Mouse (Mus musculus): ENCODE results near the gene Tor2a. TPM values are rescaled to one million over a fixed set of nuclear protein-coding genes. Genes with fewer than 3 reads are reported as not detected.

Tor2a gene
- polyA plus RNA-seq, 1 experiment from 2014 or later = 55.9 TPM

DNA sequence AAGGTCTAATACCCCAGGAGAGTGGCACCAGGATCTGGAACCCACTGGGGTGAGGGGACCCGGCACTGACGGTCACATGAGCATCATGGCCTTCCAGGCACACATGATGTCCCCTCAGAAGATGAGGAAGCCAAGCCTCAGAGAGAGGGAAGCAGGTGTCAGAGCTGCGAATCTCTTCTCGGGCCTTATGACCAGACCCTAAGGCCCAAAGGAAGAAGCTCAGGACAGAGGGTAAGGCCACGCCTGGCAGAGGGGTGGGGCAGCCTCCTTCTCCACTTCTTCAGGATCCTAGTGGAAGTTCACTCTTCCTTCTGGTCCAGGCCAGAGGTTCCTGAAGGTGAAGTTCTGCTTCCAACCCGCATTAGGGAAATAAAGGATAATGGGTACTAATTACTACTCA is 24.3 kb upstream of the Tor2a start:
- no peak overlapping the region for H3K27ac ChIP-seq
- WGBS = 70% methylated on average over 6 of the region's 6 CpGs

DNA sequence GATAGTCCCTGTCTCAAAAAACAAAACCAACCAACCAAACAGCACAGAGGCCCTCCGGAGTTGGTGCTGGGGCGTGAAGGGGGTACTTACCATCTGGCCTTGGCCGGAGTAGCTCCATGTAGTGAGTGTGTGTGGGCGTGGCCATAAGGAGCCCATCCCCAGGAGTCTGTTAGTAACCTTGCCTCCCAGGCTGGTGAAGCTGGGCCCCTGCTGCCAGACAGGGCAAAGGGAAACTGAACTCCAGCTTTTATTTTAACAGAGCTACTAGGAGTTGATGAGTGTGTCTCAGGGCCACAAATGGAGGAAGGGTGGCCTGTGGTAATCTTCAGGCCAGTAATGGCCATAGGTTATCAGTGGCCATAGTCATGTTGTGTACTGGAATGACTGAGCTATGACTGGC is 22.6 kb upstream of the Tor2a start:
- no peak for ATAC-seq (ENCODE audit: low FRiP score)
- Histone ChIP-seq H3K27me3 (no peaks in the 10 kb centered on the region; the same call in 1 of the 2 replicates), H3K9ac (no peak overlapping the region), H3K4me3 (no peak overlapping the region), H3K4me1 (peaks cover 22% of the 10 kb centered on the region), H3K9me3 (replicated peaks) (no peaks in the 10 kb centered on the region), H3K27ac (no peak overlapping the region), H3K36me3 (no peaks in the 10 kb centered on the region), H3K4me2 (replicated peaks) (no peak overlapping the region)
- 48% methylated on average over 4 of the region's 4 CpGs for WGBS

More for the DNA sequence above, 24.3 kb upstream of the Tor2a start:
- Histone ChIP-seq H3K4me3 (no peak overlapping the region), H3K9ac (no peak overlapping the region), H3K4me1 (peaks cover 23% of the 10 kb centered on the region), H3K36me3 (no peaks in the 10 kb centered on the region), H3K9me3 (replicated peaks) (no peaks in the 10 kb centered on the region), H3K27me3 (no peaks in the 10 kb centered on the region), H3K4me2 (replicated peaks) (no peak overlapping the region)
- no peak for ATAC-seq (ENCODE audit: low FRiP score)

DNA sequence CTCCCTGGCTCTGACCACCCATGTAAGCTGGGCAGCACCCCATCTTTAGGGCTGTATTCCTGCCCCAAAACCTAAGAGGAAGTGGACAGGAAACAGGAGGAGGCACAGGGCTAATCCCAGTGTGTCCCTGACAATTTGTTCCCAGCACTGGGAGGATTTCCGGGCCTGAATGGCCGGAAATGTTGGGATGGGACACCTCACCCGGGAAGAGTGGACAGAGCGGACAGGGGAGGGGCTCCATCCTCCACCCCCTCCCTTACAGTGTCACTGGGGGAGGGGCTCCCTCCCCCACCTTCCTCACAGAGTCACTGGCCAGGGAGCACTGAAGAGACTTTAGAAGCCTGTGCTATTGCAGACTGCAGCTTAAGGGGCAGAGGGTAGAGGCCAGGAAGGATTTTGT is 22.1 kb upstream of the Tor2a start:
- no peak overlapping the region for H3K4me3 ChIP-seq
- no peaks in the 10 kb centered on the region; the same call in 1 of the 2 replicates for H3K27me3 ChIP-seq
- H3K9me3 ChIP-seq (replicated peaks) = no peaks in the 10 kb centered on the region
- no peak for ATAC-seq (ENCODE audit: low FRiP score)
- H3K4me1 ChIP-seq = peaks cover 18% of the 10 kb centered on the region
- H3K27ac ChIP-seq = no peak overlapping the region
- no peak overlapping the region for H3K4me2 ChIP-seq (replicated peaks)
- no peaks in the 10 kb centered on the region for H3K36me3 ChIP-seq
- 51% methylated on average over 4 of the region's 4 CpGs for WGBS
- H3K9ac ChIP-seq = no peak overlapping the region

DNA sequence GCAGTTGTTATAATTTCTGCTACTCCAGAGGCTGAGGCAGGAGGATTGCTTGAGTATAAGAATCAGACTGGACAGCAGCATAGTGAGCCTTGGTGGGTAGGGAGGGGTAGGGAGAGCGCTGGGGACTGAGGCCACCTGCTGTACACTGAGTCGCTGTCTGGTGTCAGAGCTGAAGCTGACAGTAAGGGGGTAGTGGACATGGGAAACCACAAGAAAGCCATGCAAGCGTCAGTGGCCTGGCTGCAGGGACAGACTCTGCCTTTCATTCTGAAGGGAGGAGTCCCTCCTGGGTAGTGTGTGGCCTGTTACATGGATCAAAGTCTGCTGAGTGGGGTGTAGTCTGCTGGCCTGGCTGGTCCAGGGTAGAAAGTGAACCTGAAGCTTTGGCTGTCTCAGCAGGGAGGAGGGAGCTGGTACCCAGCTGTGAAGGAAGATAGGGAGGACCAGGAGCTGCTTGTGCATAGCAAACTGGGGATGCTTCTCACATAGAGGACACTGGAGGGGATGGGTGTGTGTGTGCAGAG is 20.7 kb upstream of the Tor2a start:
- H3K4me3 ChIP-seq = no peak overlapping the region
- no peaks in the 10 kb centered on the region for H3K9me3 ChIP-seq (replicated peaks)
- H3K9ac ChIP-seq = no peak overlapping the region
- H3K27ac ChIP-seq = no peak overlapping the region; the same call in 1 of the 2 replicates
- no peak for ATAC-seq (ENCODE audit: low FRiP score)
- H3K4me2 ChIP-seq (replicated peaks) = no peak overlapping the region
- H3K27me3 ChIP-seq = peaks cover 8% of the 10 kb centered on the region
- 27% methylated on average over 3 of the region's 3 CpGs for WGBS
- H3K36me3 ChIP-seq = no peaks in the 10 kb centered on the region
- peaks cover 14% of the 10 kb centered on the region for H3K4me1 ChIP-seq

DNA sequence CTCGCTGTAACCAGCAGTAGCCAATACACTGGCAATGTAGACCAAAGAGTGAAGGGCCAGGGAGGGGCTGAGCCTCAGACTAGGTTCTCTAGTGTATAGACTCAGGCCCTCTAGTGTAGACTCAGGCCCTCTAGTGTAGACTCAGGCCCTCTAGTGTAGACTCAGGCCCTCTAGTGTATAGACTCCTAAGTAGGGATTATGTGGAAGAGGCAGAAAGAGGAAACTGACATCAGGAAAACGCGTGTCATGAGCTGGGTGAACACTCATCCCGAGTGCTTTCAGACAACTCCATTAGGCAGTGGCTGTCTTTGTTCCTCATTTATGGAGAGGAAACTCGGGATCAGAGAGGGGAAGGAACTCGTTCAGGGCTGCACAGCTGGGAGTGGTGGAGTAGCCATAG is 20.0 kb upstream of the Tor2a start:
- Histone ChIP-seq H3K9me3 (replicated peaks) (no peaks in the 10 kb centered on the region), H3K27me3 (peaks cover 11% of the 10 kb centered on the region), H3K27ac (no peak overlapping the region), H3K4me1 (peaks cover 20% of the 10 kb centered on the region), H3K9ac (no peak overlapping the region), H3K4me2 (replicated peaks) (no peak overlapping the region), H3K4me3 (no peak overlapping the region), H3K36me3 (no peaks in the 10 kb centered on the region)
- ATAC-seq (ENCODE audit: low FRiP score) = no peak
- WGBS = 62% methylated on average over 6 of the region's 6 CpGs

DNA sequence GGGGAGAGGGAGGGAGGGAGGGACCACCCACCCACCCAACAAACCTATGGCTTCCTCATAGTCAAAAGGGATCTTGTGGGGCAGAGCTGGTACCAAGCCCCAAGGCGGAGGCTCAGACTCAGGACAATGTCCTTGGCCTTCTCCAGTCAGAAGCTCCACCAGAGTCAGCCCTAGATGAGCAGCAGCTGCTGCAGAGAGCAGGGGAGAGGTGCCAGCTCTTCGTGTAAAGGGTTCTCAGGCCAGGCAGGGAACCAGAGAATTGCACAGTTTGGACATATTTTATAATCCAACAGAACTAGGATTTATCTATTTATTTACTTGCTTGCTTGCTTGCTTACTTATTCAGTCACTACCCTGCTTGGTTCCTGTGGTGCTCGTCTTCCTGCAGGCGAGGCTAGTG is 17.7 kb upstream of the Tor2a start:
- H3K4me3 ChIP-seq = no peak overlapping the region
- H3K9ac ChIP-seq = peak overlapping the region; percentile 15; the same call in 1 of the 2 replicates
- H3K27me3 ChIP-seq = peaks cover 11% of the 10 kb centered on the region
- no peak overlapping the region for H3K4me2 ChIP-seq (replicated peaks)
- no peaks in the 10 kb centered on the region for H3K9me3 ChIP-seq (replicated peaks)
- no peak for ATAC-seq (ENCODE audit: low FRiP score)
- 69% methylated on average over 4 of the region's 4 CpGs for WGBS
- H3K27ac ChIP-seq = no peak overlapping the region
- peaks cover 36% of the 10 kb centered on the region for H3K4me1 ChIP-seq
- H3K36me3 ChIP-seq = no peaks in the 10 kb centered on the region

DNA sequence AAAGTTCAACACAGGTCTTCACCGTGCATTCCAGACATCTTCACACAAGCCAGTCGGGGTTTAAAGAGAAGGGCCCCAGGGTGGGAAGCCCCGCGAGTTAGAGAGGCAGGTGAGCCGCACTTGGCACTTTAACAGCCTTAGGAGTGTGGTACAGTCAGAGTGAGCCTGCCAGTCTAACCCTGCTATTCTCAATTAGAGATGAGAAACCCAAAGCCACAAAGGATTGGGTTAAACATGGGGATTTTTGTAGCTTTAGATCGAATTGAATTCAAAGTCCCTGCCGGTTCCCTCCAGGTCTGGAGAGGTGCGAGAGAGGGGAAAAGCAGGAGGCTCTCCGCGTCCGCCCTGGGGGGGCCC is 16.1 kb upstream of the Tor2a start, which contains the start of gene 6330409D20Rik:
TSS of gene 6330409D20Rik (minus strand) at position 101 of the 357 bp plus-strand sequence.
- no peaks in the 10 kb centered on the region for H3K9me3 ChIP-seq (replicated peaks)
- H3K9ac ChIP-seq = peak within 1 kb of the TSS; percentile 81
- H3K27me3 ChIP-seq = peaks cover 11% of the 10 kb centered on the region
- H3K4me1 ChIP-seq = peaks cover 33% of the 10 kb centered on the region
- peaks cover 12% of the 10 kb centered on the region for H3K36me3 ChIP-seq
- WGBS = 7% methylated on average over 11 of the region's 11 CpGs
- ATAC-seq (ENCODE audit: low FRiP score) = 0 out of 2 replicates have a peak, but pooled peaks have one; percentile 5
- H3K4me2 ChIP-seq (replicated peaks) = peak within 1 kb of the TSS; percentile 97
- peak within 1 kb of the TSS; percentile 79 for H3K4me3 ChIP-seq
- H3K27ac ChIP-seq = peak within 1 kb of the TSS; percentile 91

DNA sequence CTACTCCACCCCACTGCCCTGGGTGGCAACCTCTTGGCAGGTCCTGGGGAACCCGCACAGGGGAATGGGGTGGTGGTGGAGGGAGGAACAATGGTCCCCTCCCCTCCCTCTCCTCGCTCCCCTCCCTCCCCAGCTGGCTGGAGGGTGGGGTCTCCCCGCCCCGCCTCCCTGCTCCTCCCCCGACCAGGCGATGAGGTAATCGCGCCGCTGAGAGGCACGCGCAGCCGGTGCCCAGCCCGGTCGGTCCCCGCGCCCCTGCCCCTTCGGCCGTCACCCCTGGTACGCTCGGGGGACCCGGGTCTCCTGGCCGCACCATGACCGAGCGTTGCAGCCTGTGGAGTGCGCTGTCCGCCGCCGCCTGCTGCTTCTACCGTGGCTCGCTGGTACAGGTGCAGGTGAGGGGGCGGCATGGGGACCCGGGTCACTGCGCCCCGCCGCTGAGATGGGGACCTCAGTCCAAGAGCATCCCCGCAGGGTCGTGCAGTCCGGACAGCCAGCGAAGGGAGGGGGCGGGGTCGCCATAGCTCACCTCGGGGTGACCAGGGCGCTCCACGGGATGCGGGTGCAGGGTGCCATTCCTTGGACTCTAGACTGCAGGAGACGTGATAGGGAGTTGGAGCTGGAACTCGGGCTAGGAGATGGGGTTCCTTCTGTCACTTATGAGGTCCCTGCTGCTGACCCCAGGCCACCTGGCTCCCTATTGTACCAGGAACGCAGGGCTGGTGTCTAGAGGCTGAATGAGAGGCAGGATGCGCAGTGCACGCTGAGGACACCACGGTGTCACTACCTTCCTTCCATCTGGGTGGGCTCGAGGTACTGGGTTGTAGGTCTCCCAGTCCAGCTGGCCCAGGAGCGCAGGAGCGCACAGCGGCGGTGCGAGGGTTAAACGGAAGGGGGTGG is 15.5 kb upstream of the Tor2a start:
- Histone ChIP-seq H3K4me3 (peak overlapping the region; percentile 79), H3K9me3 (replicated peaks) (no peaks in the 10 kb centered on the region), H3K27me3 (peaks cover 11% of the 10 kb centered on the region), H3K4me2 (replicated peaks) (peak overlapping the region; percentile 97), H3K9ac (peak overlapping the region; percentile 81), H3K4me1 (peaks cover 33% of the 10 kb centered on the region), H3K27ac (peak overlapping the region; percentile 91), H3K36me3 (peaks cover 17% of the 10 kb centered on the region)
- WGBS = 2% methylated on average over 53 of the region's 58 CpGs
- ATAC-seq (ENCODE audit: low FRiP score) = peak; percentile 57

DNA sequence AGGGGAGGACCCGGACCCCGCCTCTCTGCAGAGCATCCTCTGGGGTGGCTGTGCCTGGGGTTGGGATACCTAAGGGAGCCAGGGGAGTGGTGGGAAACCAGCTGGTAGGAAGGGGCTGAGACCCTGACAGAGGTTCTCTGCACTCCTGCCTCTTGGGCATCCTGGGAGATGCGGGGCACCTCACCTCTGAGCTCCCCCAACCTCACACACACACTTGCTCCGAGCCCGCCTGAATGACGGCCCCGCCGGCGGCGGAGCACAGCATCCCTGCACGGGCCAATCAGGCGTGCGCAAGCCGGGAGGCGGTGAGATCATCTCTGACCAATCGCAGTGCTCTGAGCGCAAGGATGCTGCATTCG is 14.9 kb upstream of the Tor2a start:
- Histone ChIP-seq H3K36me3 (peaks cover 24% of the 10 kb centered on the region), H3K4me3 (peak overlapping the region; percentile 79), H3K27me3 (peaks cover 11% of the 10 kb centered on the region), H3K9ac (peak overlapping the region; percentile 81), H3K4me1 (peaks cover 33% of the 10 kb centered on the region), H3K4me2 (replicated peaks) (peak overlapping the region; percentile 97), H3K9me3 (replicated peaks) (no peaks in the 10 kb centered on the region), H3K27ac (peak overlapping the region; percentile 91)
- 2% methylated on average over 18 of the region's 18 CpGs for WGBS
- ATAC-seq (ENCODE audit: low FRiP score) = peak; percentile 91

DNA sequence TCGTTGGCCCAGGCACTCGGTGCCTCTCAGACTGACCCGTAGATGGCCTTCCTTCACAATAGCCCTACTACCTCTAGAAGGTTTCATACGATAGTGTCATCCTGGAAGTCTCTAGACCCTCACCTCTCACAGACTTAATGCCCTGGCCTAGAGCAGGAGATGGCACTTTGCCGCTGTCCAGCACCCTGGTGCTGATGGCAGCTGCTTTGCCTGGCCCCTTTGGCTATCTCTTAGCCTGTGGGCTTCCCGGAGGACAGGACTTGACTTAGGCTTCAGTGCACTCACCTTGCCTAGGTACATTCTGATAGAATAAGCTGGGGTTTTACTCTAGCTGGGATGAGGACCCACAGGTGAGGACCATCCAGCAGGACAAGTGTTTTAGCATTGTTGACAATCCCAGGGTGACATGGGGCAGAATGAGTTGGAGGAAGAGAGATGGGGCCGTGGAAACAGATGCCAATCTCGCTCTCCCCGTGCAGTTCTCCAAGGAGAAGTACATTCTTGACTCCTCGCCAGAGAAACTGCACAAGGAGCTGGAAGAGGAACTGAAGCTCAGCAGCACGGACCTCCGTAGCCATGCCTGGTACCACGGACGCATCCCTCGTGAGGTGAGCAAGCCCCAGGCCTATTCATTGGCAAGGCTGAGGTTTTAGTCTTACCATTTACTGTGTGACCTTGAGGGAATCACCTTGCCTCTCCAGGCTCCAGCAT is 12.6 kb upstream of the Tor2a start:
- no peak for ATAC-seq (ENCODE audit: low FRiP score)
- Histone ChIP-seq H3K27ac (no peak overlapping the region), H3K4me3 (no peak overlapping the region), H3K36me3 (peaks cover 41% of the 10 kb centered on the region), H3K27me3 (peaks cover 11% of the 10 kb centered on the region), H3K9ac (no peak overlapping the region; the same call in 1 of the 2 replicates), H3K9me3 (replicated peaks) (no peaks in the 10 kb centered on the region), H3K4me2 (replicated peaks) (no peak overlapping the region), H3K4me1 (peaks cover 30% of the 10 kb centered on the region)
- WGBS = 78% methylated on average over 15 of the region's 15 CpGs

DNA sequence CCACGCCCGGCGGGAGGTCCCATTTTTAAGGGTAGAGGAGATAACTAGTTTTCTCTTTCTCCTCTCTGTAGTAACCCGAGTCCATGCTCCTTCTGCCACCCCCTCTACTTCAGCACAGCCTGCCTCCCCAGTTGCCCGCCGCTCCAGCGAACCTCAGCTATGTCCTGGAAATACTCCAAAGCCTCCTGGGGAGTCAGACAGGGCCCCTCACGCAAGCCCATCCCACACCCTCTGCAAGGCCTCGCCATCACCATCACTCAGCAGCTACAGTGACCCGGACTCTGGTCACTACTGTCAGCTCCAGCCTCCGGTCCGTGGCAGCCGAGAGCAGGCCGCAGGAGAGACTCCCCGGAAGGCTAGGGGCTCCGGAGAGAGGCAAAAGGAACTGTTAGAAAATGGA is 8.0 kb upstream of the Tor2a start:
- Histone ChIP-seq H3K27ac (no peak overlapping the region), H3K9ac (no peak overlapping the region), H3K4me3 (no peak overlapping the region), H3K9me3 (replicated peaks) (no peaks in the 10 kb centered on the region), H3K4me1 (peaks cover 24% of the 10 kb centered on the region), H3K36me3 (peaks cover 56% of the 10 kb centered on the region), H3K27me3 (no peaks in the 10 kb centered on the region), H3K4me2 (replicated peaks) (no peak overlapping the region)
- WGBS = 87% methylated on average over 16 of the region's 16 CpGs
- ATAC-seq (ENCODE audit: low FRiP score) = no peak

DNA sequence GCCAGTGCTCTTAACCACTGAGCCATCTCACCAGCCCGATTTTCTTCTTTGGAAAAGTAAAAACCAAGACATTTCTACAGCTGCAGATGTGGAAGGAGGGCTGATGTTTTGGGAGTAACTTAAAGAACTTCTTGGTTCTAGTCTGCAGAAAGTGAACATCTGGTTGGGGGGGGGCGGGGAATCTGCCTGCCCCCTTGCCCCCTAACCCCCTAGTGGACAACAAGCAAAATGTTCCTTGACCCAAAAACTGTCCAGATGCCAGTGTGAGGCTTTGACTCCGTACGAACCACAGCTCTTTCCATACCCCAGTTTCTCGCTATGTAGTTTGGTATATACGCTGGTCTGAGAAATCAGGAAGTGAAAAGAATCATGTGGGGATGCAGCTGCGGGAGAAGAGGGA is 6.8 kb upstream of the Tor2a start:
- Histone ChIP-seq H3K4me3 (no peak overlapping the region), H3K27ac (peak overlapping the region; percentile 88), H3K27me3 (no peaks in the 10 kb centered on the region), H3K9ac (no peak overlapping the region), H3K4me1 (peaks cover 24% of the 10 kb centered on the region), H3K4me2 (replicated peaks) (peak overlapping the region; percentile 57; the same call in 1 of the 2 replicates), H3K9me3 (replicated peaks) (no peaks in the 10 kb centered on the region), H3K36me3 (peaks cover 61% of the 10 kb centered on the region)
- ATAC-seq (ENCODE audit: low FRiP score) = no peak
- 73% methylated on average over 7 of the region's 7 CpGs for WGBS

Measured in hindbrain, embryonic 12.5 days (tissue).